Mouse (Mus musculus): ENCODE measurements around the gene Arpc1a. TPM values are rescaled to one million over a fixed set of nuclear protein-coding genes. Genes with fewer than 3 reads are reported as not detected.

The Arpc1a gene
- polyA plus RNA-seq, 1 experiment: 149 TPM

DNA sequence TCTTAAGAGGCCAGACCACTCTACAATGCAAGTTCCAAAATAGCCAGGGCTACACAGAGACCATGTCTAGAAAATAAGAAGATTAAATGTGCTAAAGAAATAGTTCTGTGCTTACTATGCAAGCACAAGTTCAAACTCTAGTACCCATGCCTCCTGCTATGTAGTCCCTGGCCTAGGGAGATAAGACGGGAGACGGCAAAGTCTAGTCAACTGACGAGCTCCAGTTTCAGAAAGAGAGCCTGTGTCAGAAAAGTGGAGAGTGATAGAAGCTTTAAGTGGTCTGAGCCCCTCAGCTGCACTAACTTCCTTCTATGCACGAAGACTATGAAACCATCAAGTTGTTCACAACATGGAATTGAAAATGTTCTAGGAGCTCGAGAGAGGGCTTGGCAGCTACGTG lies 65.7 kb downstream of the Arpc1a start:
- no peaks in the 10 kb centered on the region for H3K27me3 ChIP-seq (ENCODE audit: control insufficient read depth, insufficient read depth, low read length)
- WGBS: 95% methylated on average over 6 of the region's 6 CpGs
- H3K36me3 ChIP-seq (ENCODE audit: control insufficient read depth, insufficient read depth, low read length): peaks cover 66% of the 10 kb centered on the region
- DNase-seq: no peak
- H3K4me1 ChIP-seq (replicated peaks; ENCODE audit: control insufficient read depth, insufficient read depth, low read length): no peaks in the 10 kb centered on the region
- H3K27ac ChIP-seq (ENCODE audit: control insufficient read depth, insufficient read depth, low read length): no peak overlapping the region
- H3K4me3 ChIP-seq (ENCODE audit: control insufficient read depth, insufficient read depth, low read length): no peak overlapping the region
- TF ChIP-seq POLR2A (IDR thresholded peaks at IDR 0.05; ENCODE audit: control insufficient read depth, extremely low read depth, insufficient read depth, low read length, poor library complexity) (no peak), CTCF (IDR thresholded peaks at IDR 0.05; ENCODE audit: borderline replicate concordance, control insufficient read depth, extremely low read depth, insufficient read depth, low read length, poor library complexity) (no peak)

DNA sequence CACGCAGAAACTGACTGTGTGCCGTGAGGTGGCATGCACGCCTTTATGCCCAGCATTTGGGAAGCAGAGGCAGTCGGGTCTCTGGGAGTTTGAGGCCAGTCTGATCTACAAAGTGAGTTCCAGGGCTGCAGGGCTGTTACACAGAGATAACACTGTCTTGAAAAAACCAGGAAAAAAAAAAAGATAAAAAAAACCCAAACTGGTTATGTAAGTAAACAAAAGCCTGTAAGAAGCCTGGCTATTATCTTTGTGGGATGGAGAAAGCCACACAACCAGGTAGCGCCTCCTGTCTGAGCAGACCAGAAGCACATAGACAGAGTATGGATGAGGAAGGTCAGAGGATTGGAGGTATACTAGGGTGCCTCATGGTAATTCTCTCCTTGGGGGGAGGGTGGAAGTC lies 69.1 kb downstream of the Arpc1a start:
- no peak for TF ChIP-seq POLR2A (IDR thresholded peaks at IDR 0.05; ENCODE audit: control insufficient read depth, extremely low read depth, insufficient read depth, low read length, poor library complexity)
- no peak for TF ChIP-seq CTCF (IDR thresholded peaks at IDR 0.05; ENCODE audit: borderline replicate concordance, control insufficient read depth, extremely low read depth, insufficient read depth, low read length, poor library complexity)
- Histone ChIP-seq H3K36me3 (ENCODE audit: control insufficient read depth, insufficient read depth, low read length) (peaks cover 50% of the 10 kb centered on the region), H3K4me3 (ENCODE audit: control insufficient read depth, insufficient read depth, low read length) (no peak overlapping the region)

More for the DNA sequence above, 69.1 kb downstream of the Arpc1a start:
- H3K4me1 ChIP-seq (replicated peaks; ENCODE audit: control insufficient read depth, insufficient read depth, low read length): no peaks in the 10 kb centered on the region
- 98% methylated on average over 5 of the region's 5 CpGs for WGBS
- no peak overlapping the region for H3K27ac ChIP-seq (ENCODE audit: control insufficient read depth, insufficient read depth, low read length)
- no peak for DNase-seq
- no peaks in the 10 kb centered on the region for H3K27me3 ChIP-seq (ENCODE audit: control insufficient read depth, insufficient read depth, low read length)

Other genes with a start within 250 kb of the Arpc1a start
- 33.6 and 34.4 TPM in 2 replicates for gene Smurf1, start 118.0 kb upstream of the Arpc1a start, polyA plus RNA-seq (2012; rRNA removed)
- not detected in 2 replicates for gene Gm4871, start 51.1 kb upstream of the Arpc1a start, polyA plus RNA-seq (2012; rRNA removed)
- gene 1700018F24Rik, start 40.8 kb upstream of the Arpc1a start, polyA plus RNA-seq (2012; rRNA removed): not detected in 2 replicates
- 0.27 and 0.41 TPM in 2 replicates for gene Kpna7, start 200 bp downstream of the Arpc1a start, polyA plus RNA-seq (2012; rRNA removed)
- gene Arpc1b, start 30.4 kb downstream of the Arpc1a start, polyA plus RNA-seq (2012; rRNA removed): 859 and 863 TPM in 2 replicates
- 35.6 and 36.2 TPM in 2 replicates for gene Pdap1, start 56.4 kb downstream of the Arpc1a start, polyA plus RNA-seq (2012; rRNA removed)
- 73.3 and 105 TPM in 2 replicates for gene Bud31, start 56.5 kb downstream of the Arpc1a start, polyA plus RNA-seq (2012; rRNA removed)
- gene Ptcd1, start 83.3 kb downstream of the Arpc1a start, polyA plus RNA-seq (2012; rRNA removed): 14.5 and 14.9 TPM in 2 replicates
- gene Cpsf4, start 83.4 kb downstream of the Arpc1a start, polyA plus RNA-seq (2012; rRNA removed): 63.5 and 66.0 TPM in 2 replicates
- 129 and 175 TPM in 2 replicates for gene Atp5j2, start 108.2 kb downstream of the Arpc1a start, polyA plus RNA-seq (2012; rRNA removed)
- 7.2 and 7.6 TPM in 2 replicates for gene Zkscan14, start 118.0 kb downstream of the Arpc1a start, polyA plus RNA-seq (2012; rRNA removed)
- gene Zkscan5, start 120.7 kb downstream of the Arpc1a start, polyA plus RNA-seq (2012; rRNA removed): 5.0 and 5.1 TPM in 2 replicates
- 18.2 and 22.1 TPM in 2 replicates for gene Zfp655, start 147.9 kb downstream of the Arpc1a start, polyA plus RNA-seq (2012; rRNA removed)
- gene Zscan25, start 196.7 kb downstream of the Arpc1a start, polyA plus RNA-seq (2012; rRNA removed): 32.4 and 34.0 TPM in 2 replicates

All from thymus, adult 2 months (tissue).